Mouse (Mus musculus) limb, embryonic 14.5 days (tissue): Measurements from ENCODE around the gene Prr3. TPM values are rescaled to one million over a fixed set of nuclear protein-coding genes. Genes with fewer than 3 reads are reported as not detected.

Source experiments
- ATAC-seq: fragments of 200-750 bp; cut with Nextera tagmentation; 2 replicates; pipeline ENCODE4 v1.8.0; 2017; ENCODE audit warnings: low read depth, moderate number of reproducible peaks, moderate TSS enrichment; ENCODE audit not compliant: low FRiP score
- DNase-seq: peaks from one replicate; pipeline ENCODE4 v3.0.0-alpha.2; 2015; ENCODE audit warnings: low spot score
- H3K27ac ChIP-seq: fragments of 300-500 bp; sonication (generic); replicated peaks from 2 replicates; pipeline ENCODE4 v1.5.1; 2014; ENCODE audit warnings: low read depth, mild to moderate bottlenecking, low read length, moderate library complexity, mixed read lengths
- H3K27me3 ChIP-seq: fragments of 300-500 bp; sonication (generic); 2 replicates; pipeline ENCODE4 v1.6.1; 2014; ENCODE audit warnings: low read length, mixed read lengths; ENCODE audit not compliant: control insufficient read depth, insufficient read depth
- H3K36me3 ChIP-seq: fragments of 300-500 bp; sonication (generic); 2 replicates; pipeline ENCODE4 v1.6.1; 2014; ENCODE audit warnings: mild to moderate bottlenecking, low read length, moderate library complexity, mixed read lengths; ENCODE audit not compliant: control insufficient read depth, insufficient read depth
- H3K4me1 ChIP-seq: fragments of 300-500 bp; sonication (generic); 2 replicates; pipeline ENCODE4 v1.6.1; 2014; ENCODE audit warnings: antibody characterized with exemption, low read length, mixed read lengths; ENCODE audit not compliant: control insufficient read depth, insufficient read depth
- H3K4me2 ChIP-seq: fragments of 300-500 bp; sonication (generic); replicated peaks from 2 replicates; pipeline ENCODE4 v1.6.1; 2014; ENCODE audit warnings: low read depth, mild to moderate bottlenecking, low read length, moderate library complexity; ENCODE audit not compliant: severe bottlenecking
- H3K4me3 ChIP-seq: fragments of 300-500 bp; sonication (generic); replicated peaks from 2 replicates; pipeline ENCODE4 v1.5.1; 2014; ENCODE audit warnings: low read length
- H3K9ac ChIP-seq: fragments of 300-500 bp; sonication (generic); 2 replicates; pipeline ENCODE4 v1.6.1; 2014; ENCODE audit warnings: mild to moderate bottlenecking, low read depth, low read length, moderate library complexity; ENCODE audit not compliant: severe bottlenecking
- H3K9me3 ChIP-seq: fragments of 300-500 bp; sonication (generic); 2 replicates; pipeline ENCODE4 v1.6.1; 2016; ENCODE audit warnings: low read length; ENCODE audit not compliant: control insufficient read depth
- POLR2A ChIP-seq: fragments of 200-500 bp; IDR thresholded peaks from 2 replicates; pipeline ENCODE4 v1.8.0; 2012; ENCODE audit warnings: inconsistent platforms, mild to moderate bottlenecking, moderate library complexity, borderline replicate concordance; ENCODE audit not compliant: insufficient read depth, insufficient read length; ENCODE audit errors: extremely low read depth
- WGBS: fragments of 180-500 bp; shearing (Covaris S2); extraction: QIAGEN DNeasy Blood & Tissue Kit; methylation state at CpG from one replicate; pipeline ENCODE4 v1.1.7; 2014; 5-methylcytosine and 5-hydroxymethylcytosine counted together
- polyA plus RNA-seq, 2 experiments: library from polyadenylated mRNA; depleted of rRNA in 1 of 2; stranded (reverse) in 1 of 2; unstranded in 1 of 2; fragments of >200 nt; fragmentation: Nextera tagmentation in 1 of 2; extraction: Ambion mirVana in 1 of 2; gene quantifications; 2 replicates each; pipeline versions ENCODE4 v1.2.1 to v1.2.3; 2012 to 2014

The Prr3 gene
- polyA plus RNA-seq, 2 experiments, result 34.7 to 57.8 TPM

GRCm38 (mm10) chr17:36023710-36024654 lies 43.9 kb upstream of the Prr3 start:
- H3K4me3 ChIP-seq, result no peak overlapping the region
- no peak overlapping the region for H3K4me2 ChIP-seq
- TF ChIP-seq POLR2A, result no peak
- WGBS, result 67% methylated on average over 9 of the region's 9 CpGs
- no peaks in the 10 kb centered on the region for H3K36me3 ChIP-seq
- H3K27me3 ChIP-seq, result no peaks in the 10 kb centered on the region
- DNase-seq (peak; percentile 20), ATAC-seq (no peak)
- H3K4me1 ChIP-seq, result 0 out of 2 replicates have a peak, but pooled peaks cover 5% of the 10 kb centered on the region
- H3K9ac ChIP-seq, result no peak overlapping the region
- H3K9me3 ChIP-seq, result no peaks in the 10 kb centered on the region
- H3K27ac ChIP-seq, result no peak overlapping the region

DNA sequence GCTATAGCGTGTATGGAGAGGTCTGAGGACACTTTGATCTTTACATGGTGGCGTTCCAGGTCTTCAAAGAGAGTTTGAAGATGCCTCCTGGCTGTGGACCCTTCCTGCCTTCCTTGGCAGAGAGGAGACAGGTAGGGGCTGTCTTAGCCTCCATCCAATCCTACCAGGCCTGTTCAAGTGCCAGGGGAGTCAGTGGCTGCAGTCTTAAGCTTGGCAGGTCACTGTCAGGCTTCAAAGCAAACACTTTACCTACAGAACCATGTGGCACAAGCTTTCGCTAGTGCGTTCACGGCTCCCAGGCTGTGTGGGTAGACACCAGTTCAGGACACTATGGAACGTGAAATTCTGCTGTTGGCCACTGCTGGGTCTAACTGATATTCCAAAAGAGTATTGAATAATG lies 42.9 kb upstream of the Prr3 start:
- Histone ChIP-seq H3K27me3 (no peaks in the 10 kb centered on the region), H3K9me3 (no peaks in the 10 kb centered on the region), H3K36me3 (no peaks in the 10 kb centered on the region), H3K4me3 (no peak overlapping the region), H3K4me2 (no peak overlapping the region), H3K4me1 (0 out of 2 replicates have a peak, but pooled peaks cover 5% of the 10 kb centered on the region), H3K27ac (no peak overlapping the region), H3K9ac (no peak overlapping the region)
- TF ChIP-seq POLR2A, result no peak
- 84% methylated on average over 6 of the region's 6 CpGs for WGBS
- ATAC-seq (no peak), DNase-seq (no peak)

- TF ChIP-seq POLR2A, result no peak
- Histone ChIP-seq H3K27me3 (no peaks in the 10 kb centered on the region), H3K9me3 (no peaks in the 10 kb centered on the region), H3K4me1 (0 out of 2 replicates have a peak, but pooled peaks cover 5% of the 10 kb centered on the region), H3K9ac (no peak overlapping the region), H3K27ac (no peak overlapping the region), H3K36me3 (no peaks in the 10 kb centered on the region), H3K4me2 (no peak overlapping the region), H3K4me3 (no peak overlapping the region)
- WGBS, result 93% methylated on average over 9 of the region's 9 CpGs
- no peak for DNase-seq
- no peak for ATAC-seq
Measured at GRCm38 (mm10) chr17:36022098-36022497, 42.1 kb upstream of the Prr3 start.

- ATAC-seq, result no peak
- Histone ChIP-seq H3K4me3 (no peak overlapping the region), H3K4me2 (no peak overlapping the region), H3K27me3 (no peaks in the 10 kb centered on the region), H3K9me3 (no peaks in the 10 kb centered on the region), H3K9ac (no peak overlapping the region), H3K36me3 (no peaks in the 10 kb centered on the region), H3K4me1 (0 out of 2 replicates have a peak, but pooled peaks cover 5% of the 10 kb centered on the region), H3K27ac (no peak overlapping the region)
- DNase-seq, result no peak
- no peak for TF ChIP-seq POLR2A
- 90% methylated on average over 1 of the region's 1 CpGs for WGBS
Measured at GRCm38 (mm10) chr17:36021309-36021708, 41.3 kb upstream of the Prr3 start.

DNA sequence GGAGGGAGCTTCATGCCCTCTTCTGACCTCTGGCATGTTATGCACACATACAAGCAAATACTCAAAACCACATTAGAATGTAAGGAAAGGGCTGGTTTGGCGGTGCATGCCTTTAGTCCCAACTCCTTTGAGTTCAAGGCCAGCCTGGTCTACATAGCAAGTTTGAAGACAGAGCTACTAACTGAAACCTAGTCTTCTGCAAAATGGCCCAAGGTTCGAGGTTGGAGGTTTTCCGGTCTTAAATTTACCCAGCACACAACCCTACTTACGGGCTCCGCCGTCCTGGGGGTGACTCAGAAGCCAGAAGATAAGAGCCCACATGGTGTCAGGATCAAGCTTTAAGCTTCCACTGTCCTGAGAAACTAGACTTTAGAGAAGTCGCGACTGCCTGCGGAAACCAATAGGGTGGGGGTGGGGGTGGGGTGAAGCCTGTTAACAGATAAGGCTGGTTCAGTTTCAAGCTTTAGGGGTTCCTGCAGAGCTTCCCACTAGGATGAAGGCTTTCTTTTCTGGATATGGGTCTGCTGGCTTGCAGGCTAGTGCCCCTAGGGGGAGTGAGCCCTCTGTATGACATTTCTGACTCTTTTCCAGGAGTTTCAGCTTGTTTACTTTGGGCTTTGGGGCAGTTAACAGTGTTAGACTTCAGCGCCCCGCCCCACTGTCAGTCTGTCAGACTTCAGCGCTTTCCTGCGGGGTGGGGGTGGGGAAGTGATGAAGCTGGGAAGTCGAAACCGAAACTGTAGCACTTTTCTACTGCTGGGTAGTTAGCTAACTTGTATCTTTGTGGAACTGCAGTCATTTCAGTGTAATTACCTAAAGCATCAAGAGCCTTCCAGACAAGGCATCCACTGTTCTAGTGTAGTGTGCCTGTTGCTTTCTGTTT lies 40.4 kb upstream of the Prr3 start, which contains the start of gene H2-T24:
TSS of gene H2-T24 (minus strand) at position 370 of the 883 bp plus-strand sequence.
- Histone ChIP-seq H3K4me1 (0 out of 2 replicates have a peak, but pooled peaks cover 5% of the 10 kb centered on the region), H3K4me2 (peak within 1 kb of the TSS; percentile 31), H3K9me3 (no peaks in the 10 kb centered on the region), H3K36me3 (0 out of 2 replicates have a peak, but pooled peaks cover under 1% of the 10 kb centered on the region), H3K4me3 (no peak within 1 kb of the TSS; the same call in 1 of the 2 replicates), H3K27ac (no peak within 1 kb of the TSS; the same call in 1 of the 2 replicates), H3K9ac (no peak within 1 kb of the TSS), H3K27me3 (no peaks in the 10 kb centered on the region)
- TF ChIP-seq POLR2A, result no peak
- DNase-seq (peak; percentile 21), ATAC-seq (no peak)
- 45% methylated on average over 15 of the region's 15 CpGs for WGBS
